Mouse (Mus musculus) ES-Bruce4 (cell line): Measurements from ENCODE around the gene Apc2.

Source experiments
- CTCF ChIP-seq: IDR thresholded peaks from one replicate; pipeline ENCODE4 v1.8.1; 2011; ENCODE audit warnings: low read depth, low read length
- EP300 ChIP-seq: IDR thresholded peaks from 2 replicates; pipeline ENCODE4 v1.6.1; 2011; ENCODE audit warnings: low read depth, low read length; ENCODE audit not compliant: insufficient read depth
- POLR2A ChIP-seq: IDR thresholded peaks from one replicate; pipeline ENCODE4 v1.8.1; 2011; ENCODE audit warnings: low read length; ENCODE audit not compliant: insufficient read depth

DNA sequence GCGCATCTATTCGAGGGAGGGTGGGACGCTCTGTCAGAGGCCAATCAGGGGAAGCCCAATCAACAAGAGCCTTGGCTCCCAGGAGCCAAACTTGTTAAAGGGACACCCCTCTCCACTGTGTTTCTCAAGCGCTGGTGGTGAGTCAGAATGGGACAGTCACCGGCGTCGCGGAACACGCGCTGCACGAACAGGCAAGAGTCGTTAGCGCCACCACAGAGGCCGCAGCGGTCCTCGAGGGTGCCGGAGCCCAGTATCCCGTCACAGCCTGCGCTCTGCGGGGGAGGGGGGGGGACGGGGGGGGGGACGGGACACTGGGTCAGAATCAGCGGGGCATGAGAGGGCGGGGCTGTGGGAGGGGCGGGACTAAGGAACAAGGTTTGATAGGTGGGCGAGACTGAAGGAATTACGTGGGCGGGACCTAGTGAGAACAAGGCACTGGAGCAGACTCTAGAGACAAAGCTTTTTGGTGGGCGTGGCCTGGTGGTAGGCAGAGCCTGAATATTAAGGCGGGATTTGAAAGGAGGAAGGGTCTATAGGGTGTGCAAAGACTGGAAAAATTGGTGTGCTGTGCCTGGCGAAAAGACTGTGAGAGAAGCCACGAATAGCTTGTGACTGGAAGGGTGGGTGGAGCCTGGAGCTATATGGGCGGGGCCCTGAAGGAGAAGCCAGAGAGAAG, 47.1 kb downstream of the Apc2 start:
- TF ChIP-seq POLR2A (no peak), CTCF (no peak), EP300 (no peak)
